Mouse (Mus musculus): ENCODE results near the gene Arhgef10l. TPM values are rescaled to one million over a fixed set of nuclear protein-coding genes. Genes with fewer than 3 reads are reported as not detected.

The Arhgef10l gene
- polyA plus RNA-seq, 1 experiment from 2014 or later: 15.0 TPM

DNA sequence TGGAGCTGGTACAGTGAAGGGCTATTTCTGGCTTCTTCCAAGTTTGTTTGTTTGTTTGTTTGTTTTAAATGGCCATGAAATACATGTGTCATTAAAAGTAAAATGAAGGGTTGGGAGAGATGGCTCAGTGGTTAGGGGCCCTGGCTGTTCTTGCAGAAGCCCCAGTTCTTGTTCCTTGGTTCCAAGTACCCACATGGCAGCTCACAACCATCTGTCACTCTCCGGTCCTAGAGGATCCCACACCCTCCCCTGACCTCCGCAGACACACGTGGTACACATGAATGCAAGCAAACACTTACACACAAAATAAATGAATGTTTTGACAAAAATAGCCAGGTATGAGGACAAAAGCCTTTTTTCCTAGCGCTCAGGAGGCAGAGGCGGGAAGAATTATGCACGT is 21.5 kb downstream of the Arhgef10l start:
- H3K4me1 ChIP-seq (ENCODE audit: control insufficient read depth, insufficient read depth, low read length): peaks cover 29% of the 10 kb centered on the region
- no peak overlapping the region for H3K4me2 ChIP-seq (ENCODE audit: low read length)
- peaks cover 11% of the 10 kb centered on the region for H3K36me3 ChIP-seq (ENCODE audit: control insufficient read depth, insufficient read depth, low read length)
- no peak overlapping the region for H3K4me3 ChIP-seq (ENCODE audit: low read depth, low read length)
- H3K27me3 ChIP-seq (replicated peaks; ENCODE audit: control insufficient read depth, insufficient read depth, low read length): no peaks in the 10 kb centered on the region
- H3K9me3 ChIP-seq (replicated peaks; ENCODE audit: control insufficient read depth, low read length): no peaks in the 10 kb centered on the region
- H3K27ac ChIP-seq (ENCODE audit: low read depth, low read length): no peak overlapping the region
- 32% methylated on average over 6 of the region's 6 CpGs for WGBS
- ATAC-seq (no peak), DNase-seq (ENCODE audit: low spot score) (no peak)
- H3K9ac ChIP-seq (ENCODE audit: low read length): no peak overlapping the region

DNA sequence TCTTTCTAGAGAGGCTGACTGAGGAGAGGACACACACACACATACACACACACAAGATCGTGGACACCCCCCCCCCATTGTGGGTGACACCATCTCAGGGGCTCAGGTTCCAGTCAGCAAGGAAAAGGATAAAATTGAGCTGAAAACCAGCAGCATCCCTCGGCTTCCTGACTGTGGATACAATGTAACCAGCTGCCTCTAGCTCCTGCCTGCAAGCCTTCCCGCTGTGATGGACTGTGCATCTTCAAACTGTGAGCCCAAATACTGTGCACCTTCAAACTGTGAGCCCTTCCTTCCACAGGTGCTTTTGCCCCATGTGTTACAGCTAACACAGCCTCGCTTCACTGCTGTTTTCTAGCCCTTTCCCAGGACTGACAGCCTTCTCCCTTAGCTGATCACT is 23.4 kb downstream of the Arhgef10l start:
- H3K9ac ChIP-seq (ENCODE audit: low read length): no peak overlapping the region
- DNase-seq (ENCODE audit: low spot score) (no peak), ATAC-seq (no peak)
- no peak overlapping the region for H3K4me2 ChIP-seq (ENCODE audit: low read length)
- peak overlapping the region; percentile 61 for H3K27ac ChIP-seq (ENCODE audit: low read depth, low read length)
- no peak overlapping the region for H3K4me3 ChIP-seq (ENCODE audit: low read depth, low read length)
- WGBS: 88% methylated on average over 4 of the region's 4 CpGs
- H3K36me3 ChIP-seq (ENCODE audit: control insufficient read depth, insufficient read depth, low read length): peaks cover 17% of the 10 kb centered on the region
- no peaks in the 10 kb centered on the region for H3K27me3 ChIP-seq (replicated peaks; ENCODE audit: control insufficient read depth, insufficient read depth, low read length)
- no peaks in the 10 kb centered on the region for H3K9me3 ChIP-seq (replicated peaks; ENCODE audit: control insufficient read depth, low read length)
- peaks cover 25% of the 10 kb centered on the region for H3K4me1 ChIP-seq (ENCODE audit: control insufficient read depth, insufficient read depth, low read length)

DNA sequence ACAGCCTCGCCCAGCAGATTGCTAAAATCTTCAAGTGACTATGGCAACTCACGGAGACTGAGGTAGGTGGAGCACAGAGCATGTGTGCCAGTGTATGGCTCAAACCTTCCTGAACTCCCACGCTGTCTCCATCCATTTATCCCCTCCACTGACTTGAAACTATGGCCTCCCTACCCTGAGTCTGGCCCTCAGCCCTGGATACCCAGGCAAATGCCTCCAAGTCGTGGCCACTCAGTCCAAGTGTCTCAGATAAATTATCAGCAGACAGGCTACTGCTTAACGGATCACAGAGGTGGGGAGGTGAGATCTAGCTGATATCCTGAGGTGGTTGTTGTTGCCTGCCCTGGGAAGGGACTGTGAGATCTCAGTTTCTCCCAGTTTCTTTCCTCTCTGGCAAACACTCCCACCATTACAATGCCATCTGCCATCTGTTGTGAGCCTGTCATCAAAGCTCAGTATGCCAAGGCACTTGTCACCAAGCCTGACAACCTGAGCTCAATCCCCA is 24.3 kb downstream of the Arhgef10l start:
- WGBS: 60% methylated on average over 5 of the region's 5 CpGs
- H3K4me1 ChIP-seq (ENCODE audit: control insufficient read depth, insufficient read depth, low read length): peaks cover 24% of the 10 kb centered on the region
- ATAC-seq: peak; percentile 68

DNA sequence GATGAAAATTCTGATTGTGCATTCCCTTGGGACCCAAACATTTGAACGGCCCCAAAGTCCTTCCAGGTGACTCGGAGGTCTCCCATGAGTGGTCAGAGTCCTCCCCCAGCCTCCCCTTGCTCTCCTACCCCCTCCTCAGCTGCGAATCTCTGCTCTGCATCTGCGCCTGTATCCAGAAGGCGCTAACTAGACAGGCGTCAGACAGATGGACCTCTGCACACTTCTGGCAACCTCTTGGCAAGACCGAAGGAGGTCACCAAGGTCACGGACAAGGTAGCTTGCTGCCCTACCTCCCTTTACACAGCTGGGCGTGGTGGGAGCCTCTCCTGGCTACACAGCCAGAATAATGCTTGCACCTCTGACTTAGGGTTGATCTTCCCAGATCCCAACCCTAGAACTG is 25.1 kb downstream of the Arhgef10l start:
- peak overlapping the region; percentile 61; the same call in 1 of the 2 replicates for H3K27ac ChIP-seq (ENCODE audit: low read depth, low read length)
- H3K9ac ChIP-seq (ENCODE audit: low read length): no peak overlapping the region
- no peak overlapping the region for H3K4me3 ChIP-seq (ENCODE audit: low read depth, low read length)
- H3K9me3 ChIP-seq (replicated peaks; ENCODE audit: control insufficient read depth, low read length): no peaks in the 10 kb centered on the region
- no peaks in the 10 kb centered on the region for H3K27me3 ChIP-seq (replicated peaks; ENCODE audit: control insufficient read depth, insufficient read depth, low read length)
- peaks cover 17% of the 10 kb centered on the region for H3K4me1 ChIP-seq (ENCODE audit: control insufficient read depth, insufficient read depth, low read length)
- H3K4me2 ChIP-seq (ENCODE audit: low read length): no peak overlapping the region
- DNase-seq (ENCODE audit: low spot score): no peak
- 90% methylated on average over 9 of the region's 9 CpGs for WGBS
- ATAC-seq: no peak
- H3K36me3 ChIP-seq (ENCODE audit: control insufficient read depth, insufficient read depth, low read length): peaks cover 17% of the 10 kb centered on the region

More for the DNA sequence above, 24.3 kb downstream of the Arhgef10l start:
- Histone ChIP-seq H3K4me2 (ENCODE audit: low read length) (no peak overlapping the region), H3K27me3 (replicated peaks; ENCODE audit: control insufficient read depth, insufficient read depth, low read length) (no peaks in the 10 kb centered on the region), H3K36me3 (ENCODE audit: control insufficient read depth, insufficient read depth, low read length) (peaks cover 19% of the 10 kb centered on the region), H3K9me3 (replicated peaks; ENCODE audit: control insufficient read depth, low read length) (no peaks in the 10 kb centered on the region), H3K9ac (ENCODE audit: low read length) (no peak overlapping the region), H3K4me3 (ENCODE audit: low read depth, low read length) (no peak overlapping the region), H3K27ac (ENCODE audit: low read depth, low read length) (peak overlapping the region; percentile 61)
- DNase-seq (ENCODE audit: low spot score): peak; percentile 80

DNA sequence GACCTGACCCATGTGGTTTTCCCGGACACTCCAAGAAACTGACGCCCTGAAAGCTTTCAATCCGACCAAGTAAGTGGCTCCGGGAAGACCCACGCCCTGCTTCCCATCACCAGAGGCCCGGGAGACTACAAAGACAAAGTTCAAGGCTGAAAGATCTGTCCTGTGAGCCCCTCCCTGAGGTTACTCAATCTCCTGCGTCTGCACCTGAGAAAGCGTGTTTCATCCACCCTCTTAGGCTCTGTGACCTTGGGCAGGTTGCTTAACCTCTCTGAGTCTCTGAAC is 25.6 kb downstream of the Arhgef10l start:
- H3K27ac ChIP-seq (ENCODE audit: low read depth, low read length): no peak overlapping the region
- no peaks in the 10 kb centered on the region for H3K9me3 ChIP-seq (replicated peaks; ENCODE audit: control insufficient read depth, low read length)
- no peak for ATAC-seq
- 91% methylated on average over 8 of the region's 8 CpGs for WGBS
- H3K4me3 ChIP-seq (ENCODE audit: low read depth, low read length): no peak overlapping the region
- peaks cover 14% of the 10 kb centered on the region for H3K4me1 ChIP-seq (ENCODE audit: control insufficient read depth, insufficient read depth, low read length)
- no peaks in the 10 kb centered on the region for H3K27me3 ChIP-seq (replicated peaks; ENCODE audit: control insufficient read depth, insufficient read depth, low read length)
- H3K4me2 ChIP-seq (ENCODE audit: low read length): no peak overlapping the region
- no peak for DNase-seq (ENCODE audit: low spot score)
- no peak overlapping the region for H3K9ac ChIP-seq (ENCODE audit: low read length)
- peaks cover 13% of the 10 kb centered on the region; the same call in 1 of the 2 replicates for H3K36me3 ChIP-seq (ENCODE audit: control insufficient read depth, insufficient read depth, low read length)

DNA sequence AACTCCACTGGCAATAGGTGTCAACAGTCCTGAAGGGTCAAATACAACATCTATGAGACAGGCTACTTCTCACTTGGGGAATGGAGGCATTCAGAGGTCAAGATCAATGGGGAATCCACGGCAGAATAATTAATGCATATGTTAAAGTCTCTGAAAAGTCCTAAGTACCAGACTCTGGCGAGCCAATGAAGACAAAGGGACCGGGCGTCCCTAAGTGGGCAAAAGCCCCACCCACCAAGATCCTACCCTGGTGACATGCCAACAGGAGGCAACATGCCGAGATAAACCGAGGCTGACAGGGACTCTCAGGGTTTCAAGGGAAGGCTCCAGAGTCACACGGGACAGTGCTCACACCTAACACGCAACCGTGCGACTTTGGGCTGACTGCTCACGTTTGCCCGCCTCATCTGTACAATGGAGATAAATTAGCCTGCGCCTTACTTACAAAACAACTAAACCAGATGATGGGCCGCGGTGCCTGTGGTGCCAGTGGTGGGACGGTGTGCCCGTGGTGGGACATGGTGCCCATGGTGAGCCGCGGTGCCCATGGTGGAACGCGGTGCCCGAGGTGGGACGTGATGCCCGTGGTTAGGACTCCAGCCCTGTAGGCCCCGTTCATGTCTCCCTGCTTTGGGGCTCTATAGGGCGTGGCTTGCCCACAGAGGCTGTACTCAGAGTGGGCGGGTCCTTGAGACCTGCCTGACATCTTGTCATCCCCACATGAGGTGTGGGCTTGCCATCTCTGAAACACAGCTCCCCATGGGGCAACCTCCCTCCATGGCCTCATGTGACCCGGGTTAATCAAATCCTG is 26.2 kb downstream of the Arhgef10l start:
- Histone ChIP-seq H3K9ac (ENCODE audit: low read length) (no peak overlapping the region), H3K9me3 (replicated peaks; ENCODE audit: control insufficient read depth, low read length) (no peaks in the 10 kb centered on the region), H3K4me2 (ENCODE audit: low read length) (no peak overlapping the region), H3K4me1 (ENCODE audit: control insufficient read depth, insufficient read depth, low read length) (peaks cover 14% of the 10 kb centered on the region; the same call in 1 of the 2 replicates), H3K36me3 (ENCODE audit: control insufficient read depth, insufficient read depth, low read length) (peaks cover 13% of the 10 kb centered on the region; the same call in 1 of the 2 replicates), H3K4me3 (ENCODE audit: low read depth, low read length) (no peak overlapping the region), H3K27ac (ENCODE audit: low read depth, low read length) (no peak overlapping the region), H3K27me3 (replicated peaks; ENCODE audit: control insufficient read depth, insufficient read depth, low read length) (no peaks in the 10 kb centered on the region)
- 90% methylated on average over 28 of the region's 28 CpGs for WGBS
- ATAC-seq: no peak
- no peak for DNase-seq (ENCODE audit: low spot score)

DNA sequence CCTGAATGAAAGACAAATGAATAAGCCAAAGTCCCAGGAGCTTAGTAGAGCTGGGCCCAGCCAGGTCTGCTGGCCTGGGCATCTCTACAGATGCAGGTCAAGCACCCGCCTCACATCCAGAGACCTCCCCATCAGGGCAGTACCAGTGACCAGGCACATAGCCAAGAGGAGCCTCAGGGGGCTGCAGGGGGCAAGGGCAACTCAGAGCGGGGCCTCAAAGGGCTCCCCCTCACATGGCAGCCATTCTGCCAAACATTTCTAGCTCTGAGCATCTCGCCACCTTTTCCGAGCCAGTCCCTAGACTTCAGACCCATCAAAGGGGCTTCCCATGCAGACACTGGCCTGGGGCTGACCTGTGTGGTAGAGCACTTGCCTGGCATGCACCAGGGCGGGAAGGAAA is 27.2 kb downstream of the Arhgef10l start:
- no peak overlapping the region for H3K4me2 ChIP-seq (ENCODE audit: low read length)
- H3K4me1 ChIP-seq (ENCODE audit: control insufficient read depth, insufficient read depth, low read length): peaks cover 9% of the 10 kb centered on the region; the same call in 1 of the 2 replicates
- no peak overlapping the region for H3K4me3 ChIP-seq (ENCODE audit: low read depth, low read length)
- DNase-seq (ENCODE audit: low spot score) (no peak), ATAC-seq (no peak)
- peaks cover 20% of the 10 kb centered on the region; the same call in 1 of the 2 replicates for H3K36me3 ChIP-seq (ENCODE audit: control insufficient read depth, insufficient read depth, low read length)
- H3K27me3 ChIP-seq (replicated peaks; ENCODE audit: control insufficient read depth, insufficient read depth, low read length): no peaks in the 10 kb centered on the region
- H3K9ac ChIP-seq (ENCODE audit: low read length): no peak overlapping the region
- 91% methylated on average over 5 of the region's 5 CpGs for WGBS
- no peaks in the 10 kb centered on the region for H3K9me3 ChIP-seq (replicated peaks; ENCODE audit: control insufficient read depth, low read length)
- H3K27ac ChIP-seq (ENCODE audit: low read depth, low read length): no peak overlapping the region

DNA sequence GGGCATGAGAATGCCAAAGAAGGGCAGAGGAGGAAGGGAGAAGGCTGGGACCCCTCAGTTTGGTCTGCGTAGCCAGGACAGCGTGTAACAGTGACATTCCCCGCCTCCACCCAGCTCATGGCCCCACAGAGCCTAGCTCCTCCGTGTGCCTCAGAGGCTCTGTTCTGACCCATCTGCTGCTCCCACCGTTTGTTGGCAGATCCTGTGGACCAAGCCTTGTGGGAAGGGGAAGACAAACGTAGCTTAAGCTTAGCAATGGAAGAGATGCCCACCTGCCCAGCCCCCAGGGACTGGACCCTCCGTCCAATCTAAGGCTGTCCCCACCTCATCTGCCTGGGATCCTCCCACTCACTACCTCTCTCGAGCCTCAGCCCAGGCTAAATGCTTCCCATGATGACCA is 28.5 kb downstream of the Arhgef10l start:
- Histone ChIP-seq H3K27ac (ENCODE audit: low read depth, low read length) (no peak overlapping the region), H3K9ac (ENCODE audit: low read length) (no peak overlapping the region; the same call in 1 of the 2 replicates), H3K4me2 (ENCODE audit: low read length) (no peak overlapping the region), H3K4me3 (ENCODE audit: low read depth, low read length) (no peak overlapping the region), H3K36me3 (ENCODE audit: control insufficient read depth, insufficient read depth, low read length) (peaks cover 29% of the 10 kb centered on the region; the same call in 1 of the 2 replicates), H3K27me3 (replicated peaks; ENCODE audit: control insufficient read depth, insufficient read depth, low read length) (no peaks in the 10 kb centered on the region), H3K9me3 (replicated peaks; ENCODE audit: control insufficient read depth, low read length) (no peaks in the 10 kb centered on the region), H3K4me1 (ENCODE audit: control insufficient read depth, insufficient read depth, low read length) (peaks cover 9% of the 10 kb centered on the region; the same call in 1 of the 2 replicates)
- WGBS: 83% methylated on average over 8 of the region's 8 CpGs
- ATAC-seq (no peak), DNase-seq (ENCODE audit: low spot score) (no peak)

DNA sequence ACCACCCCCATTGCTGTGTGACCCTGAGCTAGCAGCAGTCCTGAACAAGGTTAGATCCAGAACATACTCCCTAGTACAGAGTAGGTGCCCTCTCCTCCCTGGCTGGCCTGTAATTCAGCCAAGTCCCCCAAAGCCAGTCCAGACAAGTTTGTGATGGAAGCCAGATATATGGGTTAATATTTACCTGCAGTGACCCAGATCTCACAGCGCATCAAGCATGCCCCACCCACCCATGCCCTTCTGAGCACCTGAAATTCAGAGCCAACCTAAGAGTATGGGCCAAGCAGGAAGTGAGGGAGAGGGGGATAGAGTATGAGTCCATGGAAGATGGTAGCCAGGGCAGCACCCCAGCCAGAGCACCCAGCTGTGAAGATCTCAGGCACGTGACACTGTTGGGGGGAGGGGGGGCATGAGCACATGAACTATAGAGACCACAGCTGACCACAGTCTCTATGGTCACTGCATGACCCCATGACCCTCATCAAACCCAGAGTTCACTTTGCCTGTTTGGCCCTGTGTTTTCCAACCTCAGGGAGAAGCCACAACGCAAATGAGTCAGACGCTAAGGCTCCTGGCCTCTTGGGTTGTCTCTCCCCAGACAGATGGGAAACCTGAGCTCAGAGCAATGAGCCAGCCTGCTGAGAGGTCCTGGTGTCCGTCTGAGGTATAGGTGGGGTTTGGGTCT is 29.4 kb downstream of the Arhgef10l start:
- no peaks in the 10 kb centered on the region for H3K9me3 ChIP-seq (replicated peaks; ENCODE audit: control insufficient read depth, low read length)
- peaks cover 29% of the 10 kb centered on the region; the same call in 1 of the 2 replicates for H3K36me3 ChIP-seq (ENCODE audit: control insufficient read depth, insufficient read depth, low read length)
- 76% methylated on average over 5 of the region's 5 CpGs for WGBS
- H3K9ac ChIP-seq (ENCODE audit: low read length): no peak overlapping the region
- H3K27ac ChIP-seq (ENCODE audit: low read depth, low read length): no peak overlapping the region
- H3K27me3 ChIP-seq (replicated peaks; ENCODE audit: control insufficient read depth, insufficient read depth, low read length): no peaks in the 10 kb centered on the region
- no peak for ATAC-seq
- no peak overlapping the region for H3K4me2 ChIP-seq (ENCODE audit: low read length)
- peaks cover 8% of the 10 kb centered on the region; the same call in 1 of the 2 replicates for H3K4me1 ChIP-seq (ENCODE audit: control insufficient read depth, insufficient read depth, low read length)
- no peak overlapping the region for H3K4me3 ChIP-seq (ENCODE audit: low read depth, low read length)
- no peak for DNase-seq (ENCODE audit: low spot score)
